Mouse (Mus musculus): ENCODE results near the gene Rps15.

- TF ChIP-seq CTCF (IDR thresholded peaks at IDR 0.05; ENCODE audit: low read depth, low read length) (no peak), POLR2A (IDR thresholded peaks at IDR 0.05; ENCODE audit: insufficient read depth, low read length) (no peak)
These were observed 10.2 kb downstream of the Rps15 start for GRCm38 (mm10) chr10:80302471-80302881.
